Mouse (Mus musculus) 416B (cell line): Measurements from ENCODE around the gene G6pc3.

Source experiments
- DNase-seq: peaks from one replicate; pipeline ENCODE4 v3.0.0; 2011; ENCODE audit warnings: low read depth

The G6pc3 gene

DNA sequence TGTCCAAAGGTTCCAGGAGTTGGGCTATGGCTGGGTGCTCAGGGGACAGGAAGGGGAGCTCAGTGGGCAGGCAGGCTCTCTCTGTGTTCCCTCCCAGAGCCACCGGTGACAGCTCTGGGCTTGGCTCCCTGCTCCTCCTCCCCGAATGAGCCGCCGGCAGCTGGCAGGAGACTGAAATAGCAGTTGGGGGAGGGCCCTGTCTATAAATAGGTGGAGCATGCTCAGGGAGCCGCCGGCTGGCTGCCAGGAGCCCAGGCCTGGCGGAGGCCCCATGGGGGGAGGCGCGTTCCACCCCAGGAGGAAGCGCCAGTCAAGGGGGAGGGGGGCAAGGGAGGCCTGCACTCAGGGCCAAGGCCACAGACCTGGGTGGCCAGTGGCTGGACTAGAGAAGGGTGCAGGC lies 29.4 kb downstream of the G6pc3 start:
- DNase-seq: peak; percentile 96

DNA sequence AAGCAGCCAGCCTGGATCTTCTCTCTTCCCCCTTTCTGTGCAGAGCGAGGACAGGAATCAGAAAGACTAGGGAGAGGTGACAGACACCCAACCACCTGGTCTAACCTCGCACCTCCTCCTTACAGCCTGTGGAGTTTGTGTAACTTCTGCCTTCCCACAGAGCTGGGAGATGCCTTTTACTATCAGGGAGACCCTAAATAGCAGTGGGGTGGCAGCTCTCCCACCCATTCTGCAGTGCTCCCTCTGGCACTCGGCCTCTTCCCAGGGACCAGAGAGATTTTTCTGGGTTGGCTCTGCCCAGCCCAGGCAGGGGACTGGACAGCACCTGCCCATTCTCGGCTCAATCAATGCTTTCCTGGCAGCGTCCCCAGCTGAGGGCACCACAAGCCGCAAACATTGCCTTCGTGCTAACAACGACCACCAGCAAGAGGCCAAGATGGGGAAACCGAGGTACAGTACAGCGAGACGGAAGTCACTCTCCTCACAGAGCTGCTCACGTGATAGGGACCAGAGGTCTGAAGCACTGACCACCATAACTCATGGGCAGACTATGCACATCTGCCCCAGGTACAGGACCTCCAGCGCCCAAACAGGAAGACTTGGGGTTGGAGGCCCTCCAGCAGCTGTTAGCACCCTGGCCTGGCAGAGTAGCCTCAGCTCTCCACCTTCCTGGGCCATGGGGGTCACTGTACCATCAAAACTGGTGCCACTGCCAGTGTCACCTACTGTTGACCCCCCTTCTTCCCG lies 30.0 kb downstream of the G6pc3 start:
- no peak for DNase-seq

DNA sequence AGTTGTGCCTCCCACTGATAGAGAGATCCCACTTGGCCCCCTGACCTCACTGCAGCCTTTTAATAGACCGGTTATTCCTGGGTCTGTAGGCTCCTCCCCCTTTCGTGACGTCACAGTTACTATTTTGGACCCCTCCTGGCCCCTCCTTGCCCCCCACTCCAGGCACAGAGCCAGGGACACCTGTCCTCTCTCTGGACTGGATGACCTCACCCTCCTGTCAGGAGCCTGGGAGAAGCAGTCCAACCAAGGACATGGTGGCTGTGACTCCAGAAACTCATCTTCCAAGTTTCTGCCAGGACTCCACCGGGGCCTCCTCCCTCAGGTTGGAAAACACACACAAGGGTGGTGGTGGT lies 30.6 kb downstream of the G6pc3 start:
- no peak for DNase-seq

DNA sequence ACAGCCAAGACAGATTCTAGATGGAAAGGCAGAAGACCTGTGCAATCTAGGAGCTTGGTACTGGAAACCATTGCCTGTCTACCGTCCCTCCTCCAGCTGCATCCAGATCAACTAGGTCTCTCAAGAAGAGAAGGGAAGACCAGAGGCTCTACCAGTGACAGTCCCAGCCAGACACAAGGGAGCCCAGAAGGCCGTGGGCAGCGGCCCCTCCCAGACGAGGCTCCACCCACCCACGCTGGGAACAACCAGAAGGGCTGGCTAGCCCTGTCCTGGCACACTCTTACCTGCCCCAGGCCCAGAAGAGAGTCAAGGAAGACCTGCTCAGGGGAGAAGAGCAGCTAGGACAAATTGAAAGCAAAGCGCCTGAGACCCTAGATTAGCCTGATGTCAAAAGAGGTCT lies 31.0 kb downstream of the G6pc3 start:
- DNase-seq: no peak

DNA sequence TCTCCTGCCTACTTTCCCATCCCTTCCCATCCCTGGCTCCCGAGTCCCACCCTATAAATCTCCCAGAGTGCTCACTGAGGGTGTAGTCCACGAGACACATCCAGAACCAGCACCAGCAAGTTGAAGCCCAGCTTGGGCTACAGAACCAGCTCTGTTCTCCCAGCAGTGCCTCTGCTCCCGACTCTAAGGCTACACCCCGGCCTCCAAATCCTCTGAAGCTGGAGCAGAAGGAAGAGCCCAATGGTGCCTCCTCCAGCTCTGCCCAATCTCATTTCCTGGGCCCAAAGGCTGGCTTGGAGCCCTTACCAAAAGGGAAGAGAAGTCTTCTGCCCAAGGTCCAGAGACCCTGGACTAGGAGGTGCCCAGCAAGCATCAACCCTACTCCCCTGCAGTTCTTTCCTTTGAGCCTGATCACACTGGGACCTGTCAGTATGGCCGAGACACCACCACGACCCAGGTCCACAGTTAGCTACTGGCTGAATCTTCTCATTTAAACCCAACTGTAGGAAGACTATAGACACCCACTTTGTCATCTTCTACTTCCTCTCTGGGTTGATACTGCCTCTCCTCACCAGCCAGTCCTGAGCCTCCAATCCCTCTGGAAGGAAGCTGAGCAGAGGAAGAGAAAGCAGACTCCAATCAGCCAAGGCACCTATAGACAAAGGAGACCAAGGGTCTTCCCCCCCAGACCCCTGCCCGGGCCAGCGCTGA lies 32.0 kb downstream of the G6pc3 start:
- no peak for DNase-seq

DNA sequence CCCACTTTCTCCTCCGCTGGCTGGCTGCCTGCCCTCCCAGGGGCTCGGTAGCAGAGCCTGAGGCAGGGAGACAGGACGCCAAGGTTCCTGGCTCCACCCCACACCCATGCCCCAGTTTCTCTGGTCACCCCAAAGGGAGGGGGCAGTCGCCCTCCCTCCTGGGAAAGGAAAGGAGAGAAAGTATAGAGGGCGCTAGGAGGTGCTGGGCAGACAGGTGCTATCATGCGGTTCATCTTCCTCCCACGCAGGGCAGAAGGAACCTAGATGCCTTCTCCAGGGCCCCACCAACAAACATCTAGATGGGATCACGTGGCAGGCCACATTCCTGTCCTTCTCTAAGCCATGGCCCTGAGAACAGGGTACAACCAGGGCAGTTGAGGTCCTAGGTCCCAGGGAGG lies 32.5 kb downstream of the G6pc3 start:
- no peak for DNase-seq

DNA sequence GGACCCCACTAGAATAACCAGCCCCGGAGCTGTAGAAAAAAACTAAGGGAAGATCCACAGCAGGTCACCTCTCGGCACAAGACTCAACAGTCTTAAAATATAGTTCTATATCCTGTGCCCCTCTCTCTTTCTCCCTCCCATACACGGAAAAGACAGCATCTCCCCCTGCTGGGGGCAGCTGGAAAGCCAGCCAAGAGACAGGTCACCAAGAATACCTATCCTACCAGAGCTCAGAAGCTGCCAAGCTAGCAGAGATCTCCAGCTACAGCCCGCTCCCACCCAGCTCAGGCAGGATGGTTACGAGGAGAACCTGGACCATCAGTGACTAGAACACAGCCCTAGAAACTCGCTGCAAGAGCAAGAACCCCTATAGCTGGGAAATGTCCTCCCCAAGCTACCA lies 33.7 kb downstream of the G6pc3 start:
- DNase-seq: peak; percentile 70

DNA sequence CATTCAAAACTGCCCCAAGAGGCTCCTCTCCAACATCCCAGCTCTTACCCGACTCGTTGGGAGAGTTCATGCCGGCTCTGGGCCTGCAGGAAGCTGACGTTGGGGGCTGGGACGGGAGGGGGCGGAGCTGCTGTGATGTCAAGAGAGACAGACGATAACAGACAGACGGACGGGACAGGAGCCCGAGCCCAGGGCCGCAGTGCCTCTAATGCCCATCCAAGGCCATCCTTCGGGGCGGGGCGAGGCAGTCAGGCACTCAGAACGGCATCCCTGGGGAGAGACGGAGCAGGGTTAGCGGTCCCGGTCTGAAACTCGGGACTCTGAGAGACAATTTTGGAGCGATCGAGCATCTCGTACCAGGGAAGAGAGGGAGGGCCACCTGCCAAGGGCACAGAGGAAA lies 35.3 kb downstream of the G6pc3 start:
- DNase-seq: no peak

DNA sequence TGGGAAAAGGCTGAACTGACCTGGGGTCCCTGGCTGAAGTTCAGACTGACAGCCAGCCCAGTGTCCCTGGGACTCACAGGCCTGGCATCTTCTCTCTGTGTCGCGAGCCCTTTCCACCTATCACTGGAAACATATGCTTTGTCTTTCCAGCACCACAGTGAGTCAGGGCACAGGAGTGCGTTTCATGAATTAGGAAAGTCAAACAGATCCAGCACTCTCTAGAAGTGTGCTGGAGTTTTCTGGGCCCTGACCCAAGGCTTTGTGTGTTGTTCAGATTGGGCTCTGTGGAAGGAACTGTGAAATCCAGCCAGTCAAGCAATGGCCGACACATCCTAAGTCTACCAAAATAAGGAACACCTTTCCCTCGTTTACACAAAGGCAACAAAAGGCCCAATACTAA lies 35.8 kb downstream of the G6pc3 start:
- no peak for DNase-seq

DNA sequence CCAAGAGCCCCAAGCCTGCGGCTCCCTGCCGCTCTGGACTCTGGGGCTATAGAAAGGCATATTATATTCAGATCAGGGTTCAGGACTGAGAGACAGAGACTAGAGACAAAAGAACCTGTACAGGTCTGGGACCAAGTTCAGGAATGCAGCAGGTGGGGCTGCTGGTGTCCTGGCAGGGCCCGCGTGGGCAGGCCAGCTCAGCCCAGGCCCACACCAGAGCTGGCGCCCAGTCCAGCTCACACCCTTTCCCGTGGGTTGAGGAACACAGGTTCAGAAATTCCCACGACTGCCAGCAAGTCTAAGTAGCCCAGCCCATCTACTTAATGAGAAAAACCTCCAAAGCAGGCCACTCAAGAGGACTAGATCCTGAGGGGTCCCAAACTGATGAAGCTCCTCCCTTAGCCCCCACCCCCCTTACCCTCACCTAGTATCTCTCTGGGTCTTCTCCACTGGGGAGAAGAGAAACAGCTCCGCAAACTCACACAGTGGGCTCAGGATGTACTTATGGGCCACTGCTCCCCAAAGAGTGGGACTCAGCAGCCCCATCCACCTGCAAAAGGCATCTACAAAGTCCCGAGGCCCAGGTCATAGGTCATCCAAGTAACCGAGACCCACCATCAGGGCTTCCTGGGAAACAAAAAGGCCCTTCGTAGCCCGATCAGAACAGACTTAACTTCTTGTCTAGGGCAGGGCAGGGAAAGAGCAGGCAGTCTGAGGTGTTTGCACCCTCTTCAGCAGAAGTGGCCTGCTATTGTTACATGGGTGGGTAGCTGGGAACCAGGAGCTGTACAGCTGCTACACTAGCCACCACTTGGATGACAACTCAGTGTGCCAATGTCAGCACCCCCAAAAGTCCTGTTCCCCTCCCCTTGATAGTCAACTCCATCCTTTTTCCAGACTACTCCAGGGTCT lies 36.9 kb downstream of the G6pc3 start:
- no peak for DNase-seq

DNA sequence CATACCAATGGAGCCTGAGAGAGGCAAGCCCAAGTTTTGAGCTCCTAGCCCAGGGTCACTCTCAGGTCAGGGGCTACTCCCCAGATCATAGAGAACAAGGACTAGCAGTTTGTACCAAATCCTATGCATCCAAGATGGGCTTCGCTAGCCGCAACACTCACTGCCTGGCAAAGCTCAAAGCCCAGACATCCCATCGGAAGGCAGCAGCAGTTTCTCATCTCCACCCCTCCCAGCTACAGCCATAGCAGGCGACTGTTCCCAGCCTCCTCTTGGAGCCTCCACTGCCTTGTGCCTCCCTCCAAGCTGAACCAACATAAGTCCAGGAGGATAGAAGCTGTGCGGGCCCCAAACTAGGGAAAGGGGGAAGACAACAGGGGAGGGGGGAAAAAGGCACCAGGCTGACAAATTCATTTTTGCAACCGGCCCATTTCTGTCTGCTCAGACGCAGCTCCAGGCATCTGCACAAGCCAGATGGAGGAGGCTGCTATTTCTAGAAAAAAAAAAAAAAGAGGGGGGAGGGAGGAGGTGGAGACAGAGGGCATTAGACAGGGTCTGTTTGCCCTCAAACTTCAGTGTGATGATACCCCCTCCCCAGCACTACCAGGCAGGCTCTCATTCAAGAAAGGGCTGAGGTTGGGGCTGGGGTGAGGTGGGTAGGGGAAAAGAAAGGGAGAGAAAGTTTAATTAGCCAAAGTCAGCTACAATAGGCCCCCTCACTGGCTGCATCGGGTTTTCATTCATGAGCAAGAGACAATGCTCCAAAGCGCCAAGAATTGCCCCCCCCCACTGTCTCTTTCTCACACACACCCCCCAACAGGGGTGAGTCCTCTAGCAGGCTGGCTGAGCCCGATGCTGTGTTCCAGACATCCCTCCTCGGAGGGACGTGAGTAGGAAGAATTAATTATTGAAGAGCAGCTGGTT lies 38.1 kb downstream of the G6pc3 start:
- no peak for DNase-seq

DNA sequence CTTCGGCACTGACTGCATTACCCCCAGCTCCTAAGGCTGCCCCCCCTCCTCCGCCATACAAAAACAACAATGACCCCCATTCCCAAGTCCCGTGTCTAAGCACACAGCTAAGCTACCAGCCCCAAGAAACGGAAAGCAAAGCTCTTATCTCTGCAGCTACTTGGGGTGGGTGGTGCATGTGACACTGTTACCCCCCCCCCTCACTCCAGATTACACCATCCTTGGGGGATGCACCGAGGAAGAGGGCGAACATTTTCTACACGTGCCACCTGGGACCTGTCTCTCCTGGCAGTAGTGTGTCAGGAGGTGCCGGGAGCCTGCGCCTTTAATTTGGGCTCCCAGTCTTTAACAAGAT lies 38.7 kb downstream of the G6pc3 start:
- no peak for DNase-seq

DNA sequence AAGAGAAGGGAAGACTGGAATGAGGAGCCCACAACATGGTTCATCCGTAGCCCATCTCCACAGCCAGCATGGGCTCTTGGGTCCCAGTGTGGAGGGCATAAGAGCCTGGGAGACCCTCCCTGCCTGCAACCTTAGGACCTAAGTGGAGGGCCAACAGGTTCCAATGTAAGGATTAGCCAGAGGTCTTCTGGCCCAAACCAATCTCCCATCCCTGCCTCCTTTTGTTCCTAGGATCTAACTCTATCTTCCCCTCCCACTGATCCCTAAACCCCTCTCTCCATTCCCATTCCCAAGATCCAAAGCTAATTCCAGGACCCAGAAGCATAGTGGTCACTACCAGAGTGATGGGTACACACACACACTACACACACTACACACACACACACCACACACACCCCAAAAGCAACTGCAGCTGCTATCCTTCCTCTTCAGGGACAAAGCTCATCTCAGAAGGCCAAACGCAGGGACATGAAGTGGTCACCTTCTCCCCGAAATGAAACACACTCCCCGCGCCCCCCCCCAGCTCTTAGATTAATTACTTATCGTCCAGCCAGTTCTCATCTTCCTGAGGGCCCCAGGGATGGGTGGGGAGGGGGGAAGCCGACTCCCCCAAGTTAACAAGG lies 39.3 kb downstream of the G6pc3 start:
- DNase-seq: no peak

DNA sequence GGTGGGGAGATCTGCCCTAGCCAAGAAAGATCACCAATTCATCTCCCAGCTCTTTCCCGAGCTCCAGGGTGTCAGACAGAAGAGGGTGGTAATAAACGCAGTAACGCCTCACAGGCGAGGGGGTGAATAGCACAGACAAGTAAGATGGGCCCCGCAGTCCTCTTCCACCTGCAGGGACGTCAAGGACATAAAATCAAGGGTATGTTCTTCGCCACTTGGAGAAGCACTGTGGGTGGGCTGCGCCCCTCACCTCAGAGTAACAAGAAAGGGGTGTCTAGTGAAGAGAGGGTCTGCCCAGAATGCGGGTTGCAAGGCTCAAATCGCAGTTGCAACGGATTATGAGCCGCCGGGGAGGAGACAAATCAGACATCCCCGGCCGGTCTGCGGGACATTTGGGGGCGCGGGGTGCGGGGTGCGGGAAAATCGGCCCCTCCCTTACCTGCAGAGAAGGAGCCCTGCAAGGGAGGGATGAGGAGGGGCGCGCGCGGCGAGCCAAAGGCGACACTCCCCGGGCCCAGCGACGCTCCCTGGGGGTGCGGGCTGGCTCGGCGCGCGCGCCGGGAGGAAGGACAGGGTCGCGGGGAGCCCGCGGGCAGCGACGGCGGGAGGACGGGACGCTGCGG lies 40.0 kb downstream of the G6pc3 start:
- DNase-seq: peak; percentile 61

DNA sequence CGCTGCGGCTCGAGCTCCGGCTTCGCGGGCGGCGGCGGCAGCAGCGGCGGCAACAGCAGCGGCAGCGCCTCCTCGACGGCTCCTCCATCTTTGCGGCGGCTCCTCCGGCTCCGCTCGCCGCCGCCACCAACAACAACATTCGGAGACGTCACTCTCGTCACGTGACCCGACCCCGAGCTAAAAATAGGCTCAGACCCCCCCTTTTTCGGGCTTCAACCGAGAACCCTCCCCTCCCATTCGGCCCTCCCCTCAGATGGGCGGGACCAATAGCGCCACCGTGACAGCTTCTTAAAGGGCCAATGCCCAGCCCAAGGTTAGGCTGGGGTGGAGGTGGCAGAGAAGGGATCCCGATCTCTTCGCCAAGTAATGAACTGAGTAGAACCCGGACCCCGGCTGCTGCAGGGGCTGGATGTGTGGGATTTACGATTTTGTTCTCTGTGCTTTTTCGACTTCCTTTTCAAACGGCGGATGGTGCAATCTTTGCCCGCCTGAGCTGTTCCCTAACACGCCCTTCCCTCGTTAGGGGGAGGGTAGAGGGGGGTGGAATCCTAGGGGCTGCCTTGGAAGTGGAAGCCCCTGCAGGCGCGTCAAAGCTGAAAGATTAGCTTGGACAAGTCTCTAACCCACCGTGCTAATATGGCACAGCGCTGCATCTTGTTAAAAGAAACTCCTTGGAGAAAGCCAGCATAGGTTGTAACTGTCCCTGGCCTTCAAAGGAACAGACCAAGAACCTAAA lies 40.8 kb downstream of the G6pc3 start, which contains the start of gene Hdac5:
Gene Hdac5, minus strand, starts transcription at position 161 of the 736 bp plus-strand sequence.
- peak; percentile 98 for DNase-seq

DNA sequence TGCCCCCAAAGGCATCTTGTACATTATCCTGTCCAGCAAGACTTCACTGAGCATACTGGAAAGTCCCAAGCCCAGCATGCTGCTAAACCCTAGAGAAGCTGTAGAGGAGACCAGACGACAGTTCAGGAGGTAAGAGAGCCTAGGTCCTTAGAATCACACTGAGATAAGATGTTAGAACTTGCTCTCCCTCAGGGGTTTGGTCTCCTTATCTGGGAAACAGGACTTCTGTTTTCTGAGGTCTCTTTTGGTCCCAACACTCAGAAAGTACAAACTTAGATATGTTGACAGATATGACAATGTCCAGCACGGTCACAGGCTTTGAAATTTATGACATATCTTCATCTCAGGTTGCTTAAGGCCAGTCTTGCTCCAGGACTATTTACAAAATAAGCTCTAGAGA lies 46.6 kb downstream of the G6pc3 start:
- no peak for DNase-seq

DNA sequence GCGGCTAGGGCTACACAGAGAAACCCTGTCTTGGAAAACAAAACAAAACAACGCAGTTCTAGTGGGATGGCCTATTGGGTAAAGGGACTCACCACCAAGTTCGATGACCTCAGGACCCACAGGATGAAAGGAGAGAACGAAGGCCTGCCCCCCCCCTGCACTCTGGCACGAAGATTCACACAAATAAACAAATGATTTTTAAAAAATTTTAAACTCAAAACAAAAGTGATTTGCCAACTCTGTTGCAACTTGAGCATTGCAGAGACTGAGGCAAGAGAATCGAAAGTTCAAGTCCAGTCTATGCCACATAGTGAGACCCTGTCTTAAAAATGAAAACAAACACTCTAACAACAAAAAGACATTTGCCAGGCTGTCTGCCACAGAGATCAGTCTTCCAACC lies 51.2 kb downstream of the G6pc3 start:
- DNase-seq: no peak

DNA sequence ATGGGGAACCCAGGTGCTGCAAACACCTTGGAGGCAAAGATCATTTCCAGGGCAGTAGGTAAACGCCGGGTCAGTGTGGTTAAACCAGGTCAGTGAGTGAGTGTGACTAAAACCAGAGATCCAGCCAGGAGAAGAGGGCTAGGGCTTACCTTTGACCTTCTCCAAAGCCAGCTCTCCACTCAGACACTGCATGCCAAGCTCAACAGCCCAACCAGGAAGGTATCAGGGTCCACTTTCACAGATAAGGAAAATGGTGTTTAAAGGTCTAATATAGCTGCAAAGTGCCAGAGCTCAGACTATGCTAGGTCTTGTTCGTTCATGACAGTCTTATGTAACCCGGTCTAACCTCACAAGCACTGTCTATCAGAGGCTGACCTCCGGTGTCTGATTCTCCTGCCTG lies 51.8 kb downstream of the G6pc3 start:
- no peak for DNase-seq

DNA sequence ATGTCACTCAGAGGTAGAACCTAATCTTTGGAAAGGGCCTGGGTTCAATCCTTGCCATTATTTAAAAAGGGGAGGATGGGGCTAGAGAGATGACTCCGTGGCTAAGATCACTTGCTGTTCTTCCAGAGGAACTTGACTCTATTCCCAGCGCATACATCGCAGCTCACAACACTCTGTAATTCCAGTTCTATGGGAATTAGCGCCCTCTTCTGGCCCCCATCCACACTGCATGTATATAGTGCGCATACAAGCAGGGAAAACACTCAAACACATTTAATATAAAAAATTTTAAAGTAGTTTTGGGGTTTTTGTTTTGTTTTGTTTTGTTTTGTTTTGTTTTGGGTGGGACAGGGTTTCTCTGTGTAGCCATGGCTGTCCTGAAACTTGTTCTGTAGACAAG lies 52.5 kb downstream of the G6pc3 start:
- no peak for DNase-seq
